Mouse (Mus musculus) neural tube, embryonic 15.5 days (tissue): Measurements from ENCODE around the gene Robo1. TPM values are rescaled to one million over a fixed set of nuclear protein-coding genes. Genes with fewer than 3 reads are reported as not detected.

Experiments used
- ATAC-seq: fragments of 200-750 bp; cut with Nextera tagmentation; 2 replicates; pipeline ENCODE4 v1.8.0; 2017; ENCODE audit warnings: mild to moderate bottlenecking, moderate TSS enrichment, moderate library complexity; ENCODE audit not compliant: low FRiP score
- H3K27ac ChIP-seq: fragments of 300-500 bp; sonication (generic); replicated peaks from 2 replicates; pipeline ENCODE4 v1.5.1; 2015; ENCODE audit warnings: mild to moderate bottlenecking, inconsistent platforms
- H3K27me3 ChIP-seq: fragments of 300-500 bp; sonication (generic); replicated peaks from 2 replicates; pipeline ENCODE4 v1.6.1; 2015; ENCODE audit warnings: inconsistent platforms
- H3K36me3 ChIP-seq: fragments of 300-500 bp; sonication (generic); 2 replicates; pipeline ENCODE4 v1.6.1; 2015; ENCODE audit warnings: inconsistent platforms
- H3K4me1 ChIP-seq: fragments of 300-500 bp; sonication (generic); 2 replicates; pipeline ENCODE4 v1.6.1; 2015; ENCODE audit warnings: inconsistent platforms
- H3K4me2 ChIP-seq: fragments of 300-500 bp; sonication (generic); 2 replicates; pipeline ENCODE4 v1.6.1; 2015; ENCODE audit warnings: inconsistent platforms, mild to moderate bottlenecking, moderate library complexity
- H3K4me3 ChIP-seq: fragments of 300-500 bp; sonication (generic); replicated peaks from 2 replicates; pipeline ENCODE4 v1.5.1; 2015; ENCODE audit warnings: mild to moderate bottlenecking, inconsistent platforms
- H3K9ac ChIP-seq: fragments of 300-500 bp; sonication (generic); replicated peaks from 2 replicates; pipeline ENCODE4 v1.6.1; 2015; ENCODE audit warnings: mild to moderate bottlenecking, inconsistent platforms
- H3K9me3 ChIP-seq: fragments of 300-500 bp; sonication (generic); replicated peaks from 2 replicates; pipeline ENCODE4 v1.6.1; 2016; ENCODE audit warnings: inconsistent platforms
- WGBS: fragments of 180-500 bp; shearing (Covaris S2); methylation state at CpG from one replicate; pipeline ENCODE4 v1.1.7; 2015; ENCODE audit warnings: mixed read lengths; 5-methylcytosine and 5-hydroxymethylcytosine counted together
- polyA plus RNA-seq: library from polyadenylated mRNA; unstranded; fragments of >200 nt; fragmentation: Nextera tagmentation; extraction: Ambion mirVana; gene quantifications from 2 replicates; pipeline ENCODE4 v1.2.1, GENCODE M21; 2015

The Robo1 gene
- polyA plus RNA-seq, 1 experiment from 2014 or later = 33.2 TPM

GRCm38 (mm10) chr16:72854809-72855503 is 546.9 kb downstream of the Robo1 start:
- Histone ChIP-seq H3K9me3 (no peaks in the 10 kb centered on the region), H3K36me3 (no peaks in the 10 kb centered on the region), H3K9ac (no peak overlapping the region), H3K27me3 (no peaks in the 10 kb centered on the region), H3K4me3 (no peak overlapping the region), H3K4me2 (no peak overlapping the region), H3K27ac (no peak overlapping the region), H3K4me1 (no peaks in the 10 kb centered on the region)
- 81% methylated on average over 5 of the region's 5 CpGs for WGBS
- no peak for ATAC-seq

- Histone ChIP-seq H3K36me3 (no peaks in the 10 kb centered on the region), H3K9me3 (no peaks in the 10 kb centered on the region), H3K27ac (no peak overlapping the region), H3K4me2 (no peak overlapping the region), H3K27me3 (no peaks in the 10 kb centered on the region), H3K4me1 (0 out of 2 replicates have a peak, but pooled peaks cover 6% of the 10 kb centered on the region), H3K4me3 (no peak overlapping the region), H3K9ac (no peak overlapping the region)
- no peak for ATAC-seq
- 69% methylated on average over 7 of the region's 7 CpGs for WGBS
Observed at GRCm38 (mm10) chr16:72861707-72862277, 553.7 kb downstream of the Robo1 start.

- Histone ChIP-seq H3K4me3 (no peak overlapping the region), H3K9me3 (no peaks in the 10 kb centered on the region), H3K36me3 (no peaks in the 10 kb centered on the region), H3K4me2 (no peak overlapping the region), H3K27me3 (no peaks in the 10 kb centered on the region), H3K9ac (no peak overlapping the region), H3K27ac (no peak overlapping the region), H3K4me1 (0 out of 2 replicates have a peak, but pooled peaks cover 6% of the 10 kb centered on the region)
- no peak for ATAC-seq
- WGBS = 85% methylated on average over 4 of the region's 4 CpGs
Observed at GRCm38 (mm10) chr16:72866011-72866410, 557.9 kb downstream of the Robo1 start.

GRCm38 (mm10) chr16:72874934-72875732 is 567.0 kb downstream of the Robo1 start:
- H3K4me3 ChIP-seq = no peak overlapping the region
- no peak overlapping the region for H3K4me2 ChIP-seq
- H3K27ac ChIP-seq = peak overlapping the region; percentile 54
- peak; percentile 46; the same call in 1 of the 2 replicates for ATAC-seq
- H3K4me1 ChIP-seq = peaks cover 9% of the 10 kb centered on the region
- H3K9me3 ChIP-seq = no peaks in the 10 kb centered on the region
- no peaks in the 10 kb centered on the region for H3K27me3 ChIP-seq
- no peaks in the 10 kb centered on the region for H3K36me3 ChIP-seq
- 53% methylated on average over 8 of the region's 8 CpGs for WGBS
- no peak overlapping the region for H3K9ac ChIP-seq

- no peak for ATAC-seq
- Histone ChIP-seq H3K4me2 (peak overlapping the region; percentile 11; the same call in 1 of the 2 replicates), H3K4me1 (no peaks in the 10 kb centered on the region), H3K27ac (no peak overlapping the region), H3K9ac (no peak overlapping the region), H3K36me3 (no peaks in the 10 kb centered on the region), H3K9me3 (no peaks in the 10 kb centered on the region), H3K4me3 (no peak overlapping the region), H3K27me3 (no peaks in the 10 kb centered on the region)
- WGBS = 12% methylated on average over 7 of the region's 7 CpGs
Observed at GRCm38 (mm10) chr16:72888108-72888507, 580.0 kb downstream of the Robo1 start.

- WGBS = 73% methylated on average over 9 of the region's 9 CpGs
- Histone ChIP-seq H3K4me1 (no peaks in the 10 kb centered on the region), H3K4me2 (no peak overlapping the region), H3K9me3 (no peaks in the 10 kb centered on the region), H3K27ac (no peak overlapping the region), H3K27me3 (no peaks in the 10 kb centered on the region), H3K4me3 (no peak overlapping the region), H3K36me3 (no peaks in the 10 kb centered on the region), H3K9ac (no peak overlapping the region)
- ATAC-seq = no peak
Observed at GRCm38 (mm10) chr16:72889401-72889800, 581.3 kb downstream of the Robo1 start.

- H3K4me2 ChIP-seq = no peak overlapping the region
Observed at GRCm38 (mm10) chr16:72897125-72897524, 589.0 kb downstream of the Robo1 start.

GRCm38 (mm10) chr16:72908895-72909294 is 600.8 kb downstream of the Robo1 start:
- no peak overlapping the region for H3K9ac ChIP-seq
- no peaks in the 10 kb centered on the region for H3K9me3 ChIP-seq
- no peaks in the 10 kb centered on the region for H3K36me3 ChIP-seq
- no peak overlapping the region for H3K4me3 ChIP-seq
- H3K4me1 ChIP-seq = peaks cover 4% of the 10 kb centered on the region; the same call in 1 of the 2 replicates
- WGBS = 58% methylated on average over 2 of the region's 2 CpGs
- no peak overlapping the region for H3K27ac ChIP-seq
- no peaks in the 10 kb centered on the region for H3K27me3 ChIP-seq
- H3K4me2 ChIP-seq = no peak overlapping the region
- no peak for ATAC-seq

More at GRCm38 (mm10) chr16:72897125-72897524, 589.0 kb downstream of the Robo1 start:
- Histone ChIP-seq H3K36me3 (no peaks in the 10 kb centered on the region), H3K27ac (no peak overlapping the region), H3K4me1 (peaks cover 4% of the 10 kb centered on the region), H3K9me3 (no peaks in the 10 kb centered on the region), H3K27me3 (no peaks in the 10 kb centered on the region), H3K9ac (no peak overlapping the region), H3K4me3 (no peak overlapping the region)
- 60% methylated on average over 11 of the region's 11 CpGs for WGBS
- no peak for ATAC-seq

- H3K36me3 ChIP-seq = no peaks in the 10 kb centered on the region
- H3K4me2 ChIP-seq = 0 out of 2 replicates have a peak overlapping the region, but pooled peaks have one; percentile 13
- H3K4me3 ChIP-seq = no peak overlapping the region
- WGBS = 29% methylated on average over 5 of the region's 5 CpGs
- no peak for ATAC-seq
- no peaks in the 10 kb centered on the region for H3K27me3 ChIP-seq
- no peak overlapping the region for H3K9ac ChIP-seq
- peaks cover 4% of the 10 kb centered on the region; the same call in 1 of the 2 replicates for H3K4me1 ChIP-seq
- H3K27ac ChIP-seq = no peak overlapping the region
- no peaks in the 10 kb centered on the region for H3K9me3 ChIP-seq
Observed at GRCm38 (mm10) chr16:72913134-72913533, 605.0 kb downstream of the Robo1 start.

GRCm38 (mm10) chr16:72914068-72914630 is 606.0 kb downstream of the Robo1 start:
- Histone ChIP-seq H3K4me1 (peaks cover 4% of the 10 kb centered on the region; the same call in 1 of the 2 replicates), H3K27ac (no peak overlapping the region), H3K4me3 (no peak overlapping the region), H3K27me3 (no peaks in the 10 kb centered on the region), H3K4me2 (no peak overlapping the region), H3K36me3 (no peaks in the 10 kb centered on the region), H3K9ac (no peak overlapping the region), H3K9me3 (no peaks in the 10 kb centered on the region)
- no peak for ATAC-seq
- WGBS = 45% methylated on average over 4 of the region's 4 CpGs

GRCm38 (mm10) chr16:72920013-72920412 is 611.9 kb downstream of the Robo1 start:
- H3K27ac ChIP-seq = no peak overlapping the region
- H3K36me3 ChIP-seq = no peaks in the 10 kb centered on the region
- WGBS = 86% methylated on average over 3 of the region's 3 CpGs
- no peak overlapping the region for H3K4me2 ChIP-seq
- no peaks in the 10 kb centered on the region for H3K27me3 ChIP-seq
- no peak overlapping the region for H3K4me3 ChIP-seq
- no peak overlapping the region for H3K9ac ChIP-seq
- no peak for ATAC-seq
- H3K9me3 ChIP-seq = no peaks in the 10 kb centered on the region
- H3K4me1 ChIP-seq = peaks cover 19% of the 10 kb centered on the region
